In genomic region chr7:139273397-139273719, GRCm38 (mm10) we compare ENCODE assay signal across 9 mouse cellular contexts. TPM values are rescaled to one million over a fixed set of nuclear protein-coding genes. Genes with fewer than 3 reads are reported as not detected.
DNase-seq lines count a peak whose midpoint lies in the region; ATAC-seq lines count a peak whose summit lies in the region.
"Had no signal": no experiment of that assay in that cellular context is flagged by ENCODE, and none has a peak within 500 bp of the region (broad histone marks: within the 10 kb centered on the region; RNA-seq: fewer than 3 reads in every experiment).

No protein-coding gene starts in this region.

- H3K4me3 ChIP-seq in embryonic facial prominence, embryonic 13.5 days: no peak overlapping the region
- no peak overlapping the region for H3K4me3 ChIP-seq in liver, embryonic 13.5 days (replicated peaks)
- no peak overlapping the region for H3K4me3 ChIP-seq in stomach, embryonic 15.5 days (replicated peaks)
- H3K4me3 ChIP-seq: erythroblast, embryonic 14.5 days had no signal

- H3K36me3 ChIP-seq in embryonic facial prominence, embryonic 13.5 days: peaks cover 10% of the 10 kb centered on the region
- H3K36me3 ChIP-seq in liver, embryonic 13.5 days: no peaks in the 10 kb centered on the region
- H3K36me3 ChIP-seq in stomach, embryonic 15.5 days: no peaks in the 10 kb centered on the region

- H3K9me3 ChIP-seq in embryonic facial prominence, embryonic 13.5 days: no peaks in the 10 kb centered on the region
- no peaks in the 10 kb centered on the region for H3K9me3 ChIP-seq in liver, embryonic 13.5 days (replicated peaks)
- no peaks in the 10 kb centered on the region for H3K9me3 ChIP-seq in stomach, embryonic 15.5 days

- H3K9ac ChIP-seq in embryonic facial prominence, embryonic 13.5 days: 0 out of 2 replicates have a peak overlapping the region, but pooled peaks have one; percentile 21
- no peak overlapping the region for H3K9ac ChIP-seq in liver, embryonic 13.5 days
- no peak overlapping the region for H3K9ac ChIP-seq in stomach, embryonic 15.5 days

- H3K27ac ChIP-seq in embryonic facial prominence, embryonic 13.5 days: peak overlapping the region; percentile 52
- H3K27ac ChIP-seq in liver, embryonic 13.5 days: peak overlapping the region; percentile 55
- H3K27ac ChIP-seq in stomach, embryonic 15.5 days: peak overlapping the region; percentile 74

- peaks cover 47% of the 10 kb centered on the region for H3K4me1 ChIP-seq in embryonic facial prominence, embryonic 13.5 days
- H3K4me1 ChIP-seq in liver, embryonic 13.5 days (replicated peaks): peaks cover 22% of the 10 kb centered on the region
- peaks cover 25% of the 10 kb centered on the region for H3K4me1 ChIP-seq in stomach, embryonic 15.5 days

- no peaks in the 10 kb centered on the region for H3K27me3 ChIP-seq in embryonic facial prominence, embryonic 13.5 days
- no peaks in the 10 kb centered on the region for H3K27me3 ChIP-seq in liver, embryonic 13.5 days
- H3K27me3 ChIP-seq in stomach, embryonic 15.5 days (replicated peaks): no peaks in the 10 kb centered on the region

- DNase-seq in cerebellum, postnatal 25 days: peak; percentile 39 to 41
- no peak for DNase-seq in cerebellum, adult 18-20 months
- no peak for DNase-seq in liver, embryonic 13.5 days
- no peak for DNase-seq in right cerebral cortex, postnatal 10 days (ENCODE audit: low spot score in 2 of 2)
- DNase-seq in right cerebral cortex, adult 18-20 months: no peak

- 0 out of 2 replicates have a peak overlapping the region, but pooled peaks have one; percentile 2 for H3K4me2 ChIP-seq in embryonic facial prominence, embryonic 13.5 days
- no peak overlapping the region for H3K4me2 ChIP-seq in liver, embryonic 13.5 days
- H3K4me2 ChIP-seq in stomach, embryonic 15.5 days: 0 out of 2 replicates have a peak overlapping the region, but pooled peaks have one; percentile 1

- 0 out of 2 replicates have a peak, but pooled peaks have one; percentile 27 for ATAC-seq in embryonic facial prominence, embryonic 13.5 days (ENCODE audit: insufficient number of reproducible peaks, insufficient read depth, low FRiP score, low TSS enrichment, low read depth)
- ATAC-seq in hematopoietic stem cell, adult 5-6 weeks (replicated peaks in 1 of 2; ENCODE audit: insufficient read depth in 1 of 2, low FRiP score in 2 of 2, low TSS enrichment in 1 of 2, low read depth in 1 of 2, poor library complexity in 2 of 2, severe bottlenecking in 2 of 2): peak; percentile 72 to 79
- ATAC-seq in liver, embryonic 13.5 days (ENCODE audit: low read depth): peak; percentile 75
- ATAC-seq in stomach, embryonic 15.5 days (ENCODE audit: insufficient read depth, low FRiP score, low read depth): peak; percentile 79

- WGBS in embryonic facial prominence, embryonic 13.5 days: 33% methylated on average over 2 of the region's 2 CpGs
- WGBS in liver, embryonic 13.5 days (ENCODE audit: insufficient replicate concordance): 12% methylated on average over 2 of the region's 2 CpGs
- WGBS in stomach, embryonic 15.5 days: 20% methylated on average over 2 of the region's 2 CpGs

RNA-seq across cellular contexts. Expression of gene Pwwp2b, which starts 25.1 kb away (rescaled TPM):
- 13.7 and 16.0 TPM in 2 replicates for polyA plus RNA-seq in embryonic facial prominence, embryonic 13.5 days (2015; fragmentation: Nextera tagmentation; extraction: Ambion mirVana)
- 4.1 and 7.5 TPM in 2 replicates for total RNA-seq in hematopoietic stem cell, adult 5-6 weeks (2017)
- polyA plus RNA-seq in liver, embryonic 13.5 days (2015; fragmentation: Nextera tagmentation; extraction: Ambion mirVana): 1.7 and 1.9 TPM in 2 replicates
- 17.1 and 18.5 TPM in 2 replicates for polyA plus RNA-seq in stomach, embryonic 15.5 days (2015; fragmentation: Nextera tagmentation; extraction: Ambion mirVana)
- polyA plus RNA-seq: erythroblast, embryonic 14.5 days had no signal

Comparison
In these comparisons a context has a peak if more than half of its experiments do, and no peak if none do; other contexts are left out.
1. DNase-seq: peak in cerebellum, postnatal 25 days (2 of 2); none in cerebellum, adult 18-20 months (0 of 2), liver, embryonic 13.5 days (single experiment), right cerebral cortex, postnatal 10 days (0 of 2) and right cerebral cortex, adult 18-20 months (single experiment).
2. ATAC-seq: peak in every context shown above with its lines; median percentile 79 in stomach, embryonic 15.5 days; 76 in hematopoietic stem cell, adult 5-6 weeks; 75 in liver, embryonic 13.5 days; 27 in embryonic facial prominence, embryonic 13.5 days.
3. Peak in every context shown above with its lines, with median percentiles within 50 percentile points of each other: H3K27ac ChIP-seq.